Mouse (Mus musculus) thymus, adult 18-20 months (tissue): ENCODE data around the gene Ddost.

ENCODE experiments used
- DNase-seq, 2 experiments: peaks; one replicate each; pipeline ENCODE4 v3.0.0; 2022; ENCODE audit warnings: mixed read lengths in 2 of 2

Gene Ddost

GRCm38 (mm10) chr4:138339963-138340362 is 35.4 kb downstream of the Ddost start:
- no peak for DNase-seq

- DNase-seq: no peak
These were observed 36.9 kb downstream of the Ddost start for GRCm38 (mm10) chr4:138341393-138341792.

GRCm38 (mm10) chr4:138342048-138342447 is 37.5 kb downstream of the Ddost start:
- no peak for DNase-seq

GRCm38 (mm10) chr4:138342778-138343177 is 38.2 kb downstream of the Ddost start:
- no peak for DNase-seq

GRCm38 (mm10) chr4:138343341-138343837 is 38.9 kb downstream of the Ddost start:
- no peak for DNase-seq

GRCm38 (mm10) chr4:138344891-138345545 is 40.5 kb downstream of the Ddost start:
- DNase-seq: no peak

GRCm38 (mm10) chr4:138347280-138347679 is 42.8 kb downstream of the Ddost start:
- DNase-seq: no peak

- no peak for DNase-seq
These were observed 44.2 kb downstream of the Ddost start for GRCm38 (mm10) chr4:138348716-138349115.

GRCm38 (mm10) chr4:138351821-138352220 is 47.3 kb downstream of the Ddost start:
- DNase-seq: no peak

GRCm38 (mm10) chr4:138352692-138353091 is 48.2 kb downstream of the Ddost start:
- no peak for DNase-seq

GRCm38 (mm10) chr4:138353438-138354171 is 49.1 kb downstream of the Ddost start:
- no peak for DNase-seq

GRCm38 (mm10) chr4:138355496-138355895 is 51.0 kb downstream of the Ddost start:
- no peak for DNase-seq

- no peak for DNase-seq
These were observed 51.6 kb downstream of the Ddost start for GRCm38 (mm10) chr4:138356141-138356540.

- DNase-seq: no peak
These were observed 52.0 kb downstream of the Ddost start for GRCm38 (mm10) chr4:138356551-138356950.

- DNase-seq: no peak
These were observed 53.6 kb downstream of the Ddost start for GRCm38 (mm10) chr4:138358176-138358575.

- DNase-seq: no peak
These were observed 56.9 kb downstream of the Ddost start for GRCm38 (mm10) chr4:138361370-138361821.
